Mouse (Mus musculus) liver, adult 10 weeks (tissue): ENCODE results near the gene Slc22a14. TPM values are rescaled to one million over a fixed set of nuclear protein-coding genes. Genes with fewer than 3 reads are reported as not detected.

Experiments
- polyA plus RNA-seq: library from polyadenylated mRNA; stranded (reverse); fragments of 350-450 nt; fragmentation: Illumina TruSeq; extraction: RNeasy Lipid Tissue Mini Kit (QIAGEN cat#74804); gene quantifications from one replicate; pipeline ENCODE4 v1.2.3, GENCODE M21; 2014; ENCODE audit warnings: low read depth, low replicate concordance

Slc22a14 gene
- polyA plus RNA-seq: not detected

GRCm38 (mm10) chr9:119365284-119365683, at the start of gene Slc22a14:
Gene Slc22a14, minus strand, starts transcription at chr9:119365553.

GRCm38 (mm10) chr9:119401801-119402214, 36.5 kb upstream of the Slc22a14 start, which contains the start of gene Acvr2b:
Gene Acvr2b, plus strand, starts transcription at chr9:119402118.

GRCm38 (mm10) chr9:119357331-119358057, 7.9 kb downstream of the Slc22a14 start, which contains the start of gene Xylb:
Gene Xylb, plus strand, starts transcription at chr9:119357381.

GRCm38 (mm10) chr9:119340909-119341816, 24.2 kb downstream of the Slc22a14 start, which contains the start of gene Myd88:
Gene Myd88, minus strand, starts transcription at chr9:119341411.

GRCm38 (mm10) chr9:119339558-119340211, 25.7 kb downstream of the Slc22a14 start, which contains the start of gene Acaa1a:
Gene Acaa1a, plus strand, starts transcription at chr9:119339676.

GRCm38 (mm10) chr9:119322289-119323259, 42.8 kb downstream of the Slc22a14 start, which contains the start of gene Oxsr1:
Gene Oxsr1, minus strand, starts transcription at chr9:119322427.

GRCm38 (mm10) chr9:119208998-119209397, 156.4 kb downstream of the Slc22a14 start, which contains the start of gene Slc22a13:
Gene Slc22a13, minus strand, starts transcription at chr9:119209098.

GRCm38 (mm10) chr9:119158861-119159260, 206.5 kb downstream of the Slc22a14 start, which contains the start of gene Gm47289:
Gene Gm47289, plus strand, starts transcription at chr9:119159161.

GRCm38 (mm10) chr9:119156278-119157201, 208.8 kb downstream of the Slc22a14 start, which contains the start of gene Acaa1b:
Gene Acaa1b, minus strand, starts transcription at chr9:119157093.

Other genes with a start within 250 kb of the Slc22a14 start
- 82.1 TPM for gene Acaa1b, start 208.5 kb downstream of the Slc22a14 start, polyA plus RNA-seq
- gene Gm47289, start 206.4 kb downstream of the Slc22a14 start, polyA plus RNA-seq: not detected
- not detected for gene Slc22a13, start 156.5 kb downstream of the Slc22a14 start, polyA plus RNA-seq
- gene Oxsr1, start 43.1 kb downstream of the Slc22a14 start, polyA plus RNA-seq: 18.3 TPM
- gene Acaa1a, start 25.9 kb downstream of the Slc22a14 start, polyA plus RNA-seq: 9.2 TPM
- 5.0 TPM for gene Myd88, start 24.1 kb downstream of the Slc22a14 start, polyA plus RNA-seq
- gene Xylb, start 8.2 kb downstream of the Slc22a14 start, polyA plus RNA-seq: 61.5 TPM
- gene Acvr2b, start 36.6 kb upstream of the Slc22a14 start, polyA plus RNA-seq: 0.19 TPM
- 0.37 TPM for gene Exog, start 79.4 kb upstream of the Slc22a14 start, polyA plus RNA-seq
- not detected for gene Scn5a, start 213.5 kb upstream of the Slc22a14 start, polyA plus RNA-seq